Mouse (Mus musculus): ENCODE data around the gene Opa3.
"Not testable (repeated sequence)": the region's sequence is repeated elsewhere in the genome, so short reads cannot be mapped to it uniquely, and the experiment has no call there.

Opa3 gene

GRCm38 (mm10) chr7:19252078-19252477, 23.9 kb downstream of the Opa3 start:
- no peak for DNase-seq

GRCm38 (mm10) chr7:19253437-19253836, 25.3 kb downstream of the Opa3 start:
- no peak for DNase-seq

- no peak for DNase-seq
Observed at GRCm38 (mm10) chr7:19255395-19255794, 27.3 kb downstream of the Opa3 start.

GRCm38 (mm10) chr7:19256567-19256966, 28.4 kb downstream of the Opa3 start:
- DNase-seq, result no peak

GRCm38 (mm10) chr7:19257390-19258022, 29.4 kb downstream of the Opa3 start:
- DNase-seq, result no peak

- peak; percentile 46 for DNase-seq
Observed at GRCm38 (mm10) chr7:19258336-19258735, 30.2 kb downstream of the Opa3 start.

GRCm38 (mm10) chr7:19265147-19265546, 37.0 kb downstream of the Opa3 start:
- DNase-seq, result peak; percentile 68

- DNase-seq, result peak; percentile 49
Observed at GRCm38 (mm10) chr7:19265928-19266822, 38.0 kb downstream of the Opa3 start.

- no peak for DNase-seq
Observed at GRCm38 (mm10) chr7:19267051-19267450, 38.9 kb downstream of the Opa3 start.

GRCm38 (mm10) chr7:19268993-19269681, 41.0 kb downstream of the Opa3 start:
- no peak for DNase-seq

GRCm38 (mm10) chr7:19269721-19270441, 41.7 kb downstream of the Opa3 start:
- peak; percentile 42 for DNase-seq

- DNase-seq, result peak; percentile 62
Observed at GRCm38 (mm10) chr7:19270509-19271237, 42.5 kb downstream of the Opa3 start.

GRCm38 (mm10) chr7:19271238-19272172, 43.4 kb downstream of the Opa3 start, which contains the start of gene Vasp:
Vasp (minus strand) TSS chr7:19271817.
- peak; percentile 79 for DNase-seq

GRCm38 (mm10) chr7:19272173-19272764, 44.1 kb downstream of the Opa3 start:
- DNase-seq, result peak; percentile 73

- DNase-seq, result no peak
Observed at GRCm38 (mm10) chr7:19276253-19276652, 48.1 kb downstream of the Opa3 start.

GRCm38 (mm10) chr7:19279052-19279451, 50.9 kb downstream of the Opa3 start:
- DNase-seq, result no peak

- DNase-seq, result no peak
Observed at GRCm38 (mm10) chr7:19279581-19280114, 51.5 kb downstream of the Opa3 start, which contains the start of gene Ppm1n. Ppm1n (minus strand) TSS chr7:19280064.

GRCm38 (mm10) chr7:19281680-19282304, 53.7 kb downstream of the Opa3 start:
- DNase-seq, result not testable (repeated sequence)

GRCm38 (mm10) chr7:19282385-19282784, 54.3 kb downstream of the Opa3 start, which contains the start of gene Rtn2:
Rtn2 (plus strand) TSS chr7:19282624.
- peak; percentile 91 for DNase-seq

All from cerebellum, adult 11-12 months (tissue).